Mouse (Mus musculus) left cerebral cortex, postnatal 25 days (tissue): ENCODE data around the gene Gm20696. TPM values are rescaled to one million over a fixed set of nuclear protein-coding genes. Genes with fewer than 3 reads are reported as not detected.

Experiments used
- DNase-seq, 2 experiments: peaks; one replicate each; pipeline ENCODE4 v3.0.0; 2022; ENCODE audit warnings: low spot score in 2 of 2, mixed read lengths in 1 of 2
- intact Hi-C: fragments of 180-260 bp; cut with DNase I; formaldehyde crosslinking; loops from one replicate; pipeline ENCODE4 v1.15.1; 2025
- total RNA-seq, 2 experiments: library from RNA; stranded (reverse); gene quantifications; 2 replicates each; pipeline ENCODE4 v1.2.3; 2021

Gm20696 gene
- total RNA-seq, 2 experiments from 2014 or later: 6.1 to 9.5 TPM

DNA sequence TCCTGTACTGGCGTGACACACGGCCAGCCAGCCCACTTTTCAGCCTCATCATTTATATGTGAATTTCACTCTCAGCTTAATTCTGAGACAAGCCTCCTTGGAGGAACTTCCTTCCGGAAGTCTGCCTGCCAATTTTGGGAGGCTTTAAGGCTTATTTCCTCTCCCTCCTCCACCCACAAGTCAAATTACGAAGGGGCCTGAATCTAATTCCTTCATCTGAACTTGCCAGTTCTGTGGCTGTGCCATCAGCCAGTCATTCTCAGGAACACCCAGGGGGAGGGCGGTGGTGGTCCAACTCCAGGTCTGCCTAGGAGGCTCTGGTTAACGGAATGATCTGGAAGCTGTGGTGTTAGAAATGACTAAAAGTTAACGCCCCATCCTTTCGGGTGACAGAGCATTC is 65.7 kb downstream of the Gm20696 start:
- peak in 1 of 2 experiments; percentile 71 for DNase-seq
- intact Hi-C loops: loop anchor here (2.0 to 10.0 kb wide), 5 partner anchors 78 to 1494 kb away; partner anchors contain the start of gene Foxp1

DNA sequence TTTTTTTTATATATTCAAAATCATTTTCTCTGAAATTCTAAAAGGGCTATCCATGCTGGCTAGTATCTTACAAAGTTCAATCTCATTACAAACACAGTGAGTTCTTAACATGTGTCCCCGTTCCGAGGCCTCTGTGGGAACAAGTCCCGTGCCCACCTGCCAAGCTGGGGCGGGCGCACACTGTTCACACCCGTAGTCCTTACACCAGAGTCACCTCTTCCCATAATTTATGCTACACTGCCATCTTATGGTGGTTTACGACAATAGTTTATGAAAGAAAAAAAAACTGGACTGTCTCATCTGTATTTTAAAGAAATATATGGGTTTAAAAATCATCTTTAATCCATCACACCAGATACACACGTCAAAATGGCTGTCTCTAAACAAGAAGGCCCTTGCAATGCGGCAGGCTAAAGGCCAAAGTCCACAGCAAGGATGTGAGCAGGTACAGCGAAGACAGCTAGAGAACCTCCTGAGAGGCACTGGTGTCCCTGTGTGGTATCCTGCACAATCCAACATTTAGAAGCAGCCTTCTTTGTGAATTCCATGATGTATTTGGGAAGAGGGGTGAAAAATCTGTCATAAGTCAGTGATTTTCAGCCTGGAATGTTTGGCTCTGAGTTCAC is 66.3 kb downstream of the Gm20696 start:
- intact Hi-C loops: loop anchor here (2.0 to 10.0 kb wide), 5 partner anchors 77 to 1493 kb away; partner anchors contain the start of gene Foxp1
- peak in 1 of 2 experiments; percentile 84 for DNase-seq

DNA sequence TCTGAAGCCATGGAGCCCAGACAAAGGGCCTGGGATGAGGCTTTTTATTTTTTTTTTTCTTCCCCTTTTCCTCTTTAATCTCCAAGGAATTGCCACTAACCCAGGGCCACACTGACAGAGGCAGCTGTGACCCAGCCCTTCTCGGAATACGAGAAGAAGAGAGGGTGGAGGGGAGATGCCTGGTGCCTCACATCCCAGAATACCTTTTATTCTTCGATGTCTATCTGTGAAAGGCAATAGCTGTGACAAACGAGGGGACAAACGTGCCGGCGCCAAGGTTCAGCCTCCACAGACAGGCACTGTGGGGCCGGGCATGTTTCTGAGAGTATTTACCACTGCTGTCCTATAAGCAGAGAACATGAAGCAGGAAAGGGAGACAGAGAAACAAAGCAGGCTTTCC is 66.9 kb downstream of the Gm20696 start:
- DNase-seq: no peak
- intact Hi-C loops: loop anchor here (2.0 to 10.0 kb wide), 7 partner anchors 77 to 1492 kb away; partner anchors contain the start of gene Foxp1

DNA sequence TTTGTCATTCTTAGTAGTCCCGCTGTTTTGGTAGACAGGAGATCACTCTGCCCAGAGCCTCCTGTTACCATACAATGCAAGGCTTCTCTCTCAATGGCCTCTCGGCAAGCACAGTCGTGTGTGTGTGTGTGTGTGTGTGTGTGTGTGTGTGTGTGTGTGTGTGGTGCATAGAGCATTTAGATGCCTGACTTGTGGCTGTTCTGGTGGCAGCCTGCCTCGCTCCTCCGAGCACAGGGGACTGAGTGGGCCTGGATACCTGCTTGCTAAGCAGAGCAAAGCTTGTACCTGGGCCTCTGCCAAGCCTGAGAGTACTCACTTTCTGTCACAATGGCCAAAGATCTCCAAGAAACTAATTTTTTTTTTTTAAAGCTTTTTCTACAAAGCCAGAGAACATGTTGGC is 67.4 kb downstream of the Gm20696 start:
- peak in 1 of 2 experiments; percentile 48 for DNase-seq
- intact Hi-C loops: loop anchor here (5.0 to 10.0 kb wide), 2 partner anchors 324 to 1072 kb away; no protein-coding TSS in a partner anchor

DNA sequence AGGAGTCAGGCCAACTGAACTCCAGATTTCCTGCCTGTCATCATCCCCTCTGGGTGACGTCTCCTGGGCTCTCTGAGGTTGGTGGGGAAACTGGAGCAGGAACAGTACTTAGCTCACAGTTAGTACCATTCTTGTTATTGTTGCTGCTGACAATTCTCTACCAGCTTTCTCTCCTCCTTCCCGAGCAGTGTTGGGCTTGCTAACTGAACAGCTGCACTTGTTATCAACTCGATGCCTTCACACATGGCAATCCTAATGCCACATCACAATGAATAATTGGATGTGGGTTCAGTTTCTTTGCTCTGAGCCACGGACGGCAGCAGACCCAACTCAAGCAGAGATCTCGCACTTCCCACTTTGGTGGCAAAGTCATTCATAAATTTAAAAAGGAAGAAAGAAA is 89.6 kb downstream of the Gm20696 start:
- DNase-seq: no peak
- intact Hi-C loops: no loop called here

DNA sequence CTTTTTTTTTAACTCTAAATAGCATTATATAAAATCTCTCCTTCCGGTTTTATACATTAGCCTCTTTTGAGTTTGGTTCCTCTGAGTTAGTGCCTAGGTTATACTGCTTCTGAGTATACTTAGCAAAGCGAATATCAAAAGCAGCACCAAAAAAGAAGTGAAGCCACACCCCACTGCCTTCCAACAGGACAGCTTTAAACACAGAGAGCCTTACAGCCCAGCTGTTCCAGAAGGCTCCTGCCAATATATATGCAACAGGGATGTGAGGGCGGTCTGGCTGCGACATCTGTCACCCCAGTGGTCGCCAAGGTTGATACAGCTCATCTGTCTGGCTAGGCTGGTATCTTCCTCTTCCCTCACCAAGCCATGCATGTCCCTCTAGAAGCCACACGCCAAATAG is 91.0 kb downstream of the Gm20696 start:
- intact Hi-C loops: no loop called here
- peak in 1 of 2 experiments; percentile 53 for DNase-seq

DNA sequence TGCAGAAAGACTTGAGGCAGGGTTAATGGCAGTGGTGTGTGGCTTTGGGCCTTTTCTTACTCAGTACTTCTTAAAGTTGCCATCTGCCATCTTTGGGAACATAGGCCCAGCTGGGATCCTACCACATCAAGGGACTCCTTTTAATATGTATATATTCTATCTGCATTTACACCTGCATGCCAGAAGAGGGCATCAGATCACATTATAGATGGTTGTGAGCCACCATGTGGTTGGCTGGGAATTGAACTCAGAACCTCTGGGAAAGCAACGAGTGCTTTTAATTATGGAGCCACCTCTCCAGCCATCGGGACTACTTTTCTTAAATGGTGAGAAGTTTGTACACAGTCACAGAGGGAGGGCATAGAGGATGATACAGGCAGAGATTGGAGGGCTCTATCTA is 93.3 kb downstream of the Gm20696 start:
- intact Hi-C loops: no loop called here

DNA sequence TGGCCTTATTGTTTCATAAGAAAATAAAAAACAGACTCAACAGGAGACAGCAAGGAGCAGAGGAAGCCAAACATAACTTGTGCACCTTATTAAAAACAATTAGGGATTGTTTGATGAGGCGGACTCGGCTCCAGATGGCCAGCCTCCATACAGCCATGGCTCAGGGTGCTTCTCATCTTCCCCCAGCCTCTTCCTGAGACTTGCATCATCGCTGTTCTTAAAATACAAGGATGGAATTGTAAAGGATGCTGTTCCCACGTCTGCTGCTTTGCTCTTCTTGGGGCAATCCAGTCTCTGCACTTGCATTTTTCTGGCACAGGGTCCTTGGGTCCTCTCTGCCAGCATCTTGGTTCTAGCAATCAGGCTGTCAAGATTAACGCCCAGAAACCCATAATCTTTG is 94.5 kb downstream of the Gm20696 start:
- intact Hi-C loops: no loop called here
- peak in 1 of 2 experiments; percentile 66 for DNase-seq

More for the DNA sequence above, 93.3 kb downstream of the Gm20696 start:
- no peak for DNase-seq

DNA sequence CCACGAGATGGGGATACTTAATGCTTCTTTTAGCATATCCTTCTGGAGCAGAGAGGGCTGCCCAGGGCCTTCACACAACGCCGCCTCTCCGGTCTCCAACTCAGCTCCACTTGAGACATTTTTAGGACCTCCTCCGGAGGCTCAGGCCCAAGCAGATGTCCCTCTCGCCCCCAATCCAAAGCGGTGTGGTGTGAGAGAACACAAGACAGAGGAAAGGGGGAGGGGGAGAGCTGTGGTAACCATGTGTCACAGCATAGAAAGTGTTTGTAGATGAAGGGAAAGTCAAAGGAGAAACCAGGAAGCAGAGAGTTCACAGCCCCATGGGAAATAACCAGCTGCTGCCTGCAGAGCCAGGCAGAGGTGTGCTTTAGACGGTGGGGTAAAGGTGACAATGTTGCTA is 99.7 kb downstream of the Gm20696 start:
- DNase-seq: peak; percentile 18 to 89
- intact Hi-C loops: no loop called here

DNA sequence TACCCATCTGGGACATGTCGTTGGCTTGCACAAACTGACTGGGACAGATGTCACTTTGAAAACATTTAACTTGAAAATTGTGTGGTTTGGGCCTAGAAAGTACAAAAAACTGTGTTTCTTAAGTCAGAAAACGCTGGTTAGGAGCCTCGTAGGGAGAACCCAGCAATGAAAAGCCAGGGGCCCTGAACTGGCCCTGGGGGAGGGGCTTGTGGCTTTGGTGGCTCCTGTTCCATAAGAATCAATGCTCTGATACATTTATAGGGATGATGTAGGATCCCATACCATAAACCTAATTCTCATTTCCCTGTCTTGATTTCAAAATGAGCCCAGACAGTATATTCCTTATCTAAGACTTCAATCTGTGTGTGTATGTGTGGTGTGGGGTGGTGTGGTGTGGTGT is 101.8 kb downstream of the Gm20696 start:
- no peak for DNase-seq
- intact Hi-C loops: no loop called here

DNA sequence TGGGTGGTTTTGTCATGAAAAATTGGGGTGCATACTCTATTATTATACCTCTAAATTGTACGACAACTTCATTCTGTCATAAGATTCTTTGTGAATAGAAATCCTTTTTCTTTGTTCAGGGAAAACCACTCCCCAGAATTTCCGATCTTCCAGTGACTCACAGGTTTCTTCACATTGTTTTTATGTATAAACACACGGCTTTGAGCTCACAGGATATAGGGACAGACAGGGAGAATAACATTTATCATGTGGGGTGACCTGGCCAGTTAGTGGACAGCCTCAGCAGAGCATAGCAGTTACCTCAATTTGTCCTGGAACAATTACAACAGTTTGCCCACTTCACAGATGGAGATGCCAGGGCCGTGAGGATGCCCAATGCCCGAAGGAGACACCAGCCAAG is 109.6 kb downstream of the Gm20696 start:
- intact Hi-C loops: no loop called here
- no peak for DNase-seq

DNA sequence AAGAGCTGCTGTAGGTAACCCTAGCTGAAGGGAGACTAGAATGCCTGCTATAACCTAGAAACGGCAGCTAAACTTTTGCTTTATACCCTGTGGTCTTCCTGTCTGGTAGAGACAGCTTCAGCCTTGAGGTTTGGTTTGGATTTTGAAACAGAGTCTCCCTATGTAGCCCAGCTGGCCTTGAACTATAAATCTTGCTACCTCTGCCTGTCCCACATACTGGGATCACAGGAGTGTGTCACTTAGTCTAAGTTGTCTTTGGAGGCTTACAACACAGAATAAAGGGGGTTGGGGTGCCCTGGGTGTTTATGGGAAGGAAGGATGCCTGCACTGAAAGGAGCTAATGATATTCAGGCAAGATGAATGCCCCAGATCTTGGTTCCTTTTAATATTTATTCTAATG is 113.8 kb downstream of the Gm20696 start:
- intact Hi-C loops: no loop called here
- DNase-seq: no peak

DNA sequence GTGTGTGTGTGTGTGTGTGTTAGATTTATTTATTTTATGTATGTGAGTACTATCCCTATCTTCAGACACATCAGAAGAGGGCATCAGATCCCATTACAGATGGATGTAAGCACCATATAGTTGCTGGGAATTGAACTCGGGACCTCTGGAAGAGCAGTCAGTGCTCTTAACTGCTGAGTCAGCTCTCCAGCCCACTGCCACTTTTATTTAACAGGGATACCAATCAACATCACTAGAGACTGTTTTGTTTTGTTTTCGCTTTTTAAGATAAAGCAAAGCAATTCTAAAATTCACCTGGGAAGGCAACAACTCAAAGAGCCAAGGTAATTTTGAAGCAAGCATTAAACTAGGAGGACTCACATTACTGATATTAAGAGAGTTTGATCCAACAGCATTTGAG is 120.2 kb downstream of the Gm20696 start:
- DNase-seq: no peak

DNA sequence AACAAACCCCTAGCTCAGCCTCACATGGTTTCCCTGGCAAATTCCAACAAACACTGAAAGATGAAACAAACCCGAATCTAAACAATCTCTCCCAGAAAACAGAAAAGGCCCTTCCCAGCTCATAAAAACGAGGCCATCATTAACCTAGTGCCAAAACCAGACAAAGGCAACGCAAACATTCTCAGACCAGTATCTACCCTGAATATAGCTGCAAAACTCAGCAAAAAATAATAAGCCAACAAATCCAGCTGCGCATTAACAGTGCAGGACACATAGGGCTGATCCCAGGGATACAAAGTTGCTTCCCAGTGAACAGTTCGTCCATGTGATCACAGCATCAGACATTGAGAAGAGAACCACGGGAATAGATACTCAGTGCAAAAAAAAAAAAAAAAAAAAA is 121.2 kb downstream of the Gm20696 start:
- no peak for DNase-seq
- intact Hi-C loops: no loop called here

More for the DNA sequence above, 120.2 kb downstream of the Gm20696 start:
- intact Hi-C loops: no loop called here

DNA sequence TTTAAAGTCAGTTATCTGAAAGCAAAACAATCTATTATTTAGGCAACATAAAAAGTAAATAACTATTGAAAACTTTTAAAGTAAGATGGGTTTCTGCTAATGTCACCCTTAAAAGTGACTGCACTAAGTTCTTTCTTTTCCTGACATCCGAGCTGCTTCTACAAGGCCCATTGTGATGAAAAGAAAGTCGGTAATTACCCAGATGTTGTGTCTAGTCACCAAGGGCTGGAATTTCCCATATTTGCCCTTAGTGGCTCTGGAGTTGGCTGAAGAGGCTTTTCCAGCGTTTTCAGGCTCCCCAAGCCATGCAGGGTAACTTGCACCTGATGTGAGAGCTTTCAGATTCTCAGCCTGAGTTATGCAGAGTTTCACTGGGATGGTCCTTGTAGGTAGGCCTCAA is 125.5 kb downstream of the Gm20696 start:
- intact Hi-C loops: no loop called here
- DNase-seq: no peak

DNA sequence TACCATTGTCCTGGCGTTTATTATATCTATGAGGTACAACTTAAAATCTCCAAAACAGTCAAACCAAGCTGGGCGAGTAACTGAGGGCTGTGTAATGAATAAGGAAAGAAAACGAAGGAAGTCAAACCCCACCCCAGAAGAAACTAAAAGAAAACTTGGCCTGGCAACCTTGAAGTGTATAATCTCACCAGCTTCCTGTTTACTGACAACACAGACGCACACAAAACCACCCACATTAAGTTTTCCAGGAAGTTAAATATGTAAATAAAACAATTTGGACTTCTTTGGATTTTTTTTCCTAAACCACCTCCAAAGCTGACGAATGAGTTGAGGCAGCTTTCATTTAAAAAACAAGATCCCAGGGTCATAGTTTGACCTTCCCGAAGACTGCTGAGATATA is 125.9 kb downstream of the Gm20696 start:
- intact Hi-C loops: no loop called here
- no peak for DNase-seq

DNA sequence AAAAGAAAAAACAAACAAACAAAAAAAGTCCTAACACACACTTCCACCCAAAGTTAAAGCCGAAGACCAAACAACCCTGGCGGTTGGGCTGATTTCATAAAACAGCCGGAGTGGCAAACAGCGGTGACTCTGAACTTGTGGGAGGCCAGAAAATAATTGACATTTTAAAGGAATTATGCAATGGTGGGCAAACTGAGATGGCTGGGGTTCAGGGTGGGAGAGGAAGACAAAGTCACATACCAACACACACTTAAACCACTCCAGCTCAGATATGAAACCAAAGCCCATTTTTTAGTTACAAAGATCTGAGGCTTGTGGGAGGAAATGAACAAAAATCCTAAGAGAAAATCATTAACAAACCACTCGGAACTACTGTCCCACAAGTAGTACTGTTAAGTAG is 126.5 kb downstream of the Gm20696 start:
- no peak for DNase-seq
- intact Hi-C loops: no loop called here

DNA sequence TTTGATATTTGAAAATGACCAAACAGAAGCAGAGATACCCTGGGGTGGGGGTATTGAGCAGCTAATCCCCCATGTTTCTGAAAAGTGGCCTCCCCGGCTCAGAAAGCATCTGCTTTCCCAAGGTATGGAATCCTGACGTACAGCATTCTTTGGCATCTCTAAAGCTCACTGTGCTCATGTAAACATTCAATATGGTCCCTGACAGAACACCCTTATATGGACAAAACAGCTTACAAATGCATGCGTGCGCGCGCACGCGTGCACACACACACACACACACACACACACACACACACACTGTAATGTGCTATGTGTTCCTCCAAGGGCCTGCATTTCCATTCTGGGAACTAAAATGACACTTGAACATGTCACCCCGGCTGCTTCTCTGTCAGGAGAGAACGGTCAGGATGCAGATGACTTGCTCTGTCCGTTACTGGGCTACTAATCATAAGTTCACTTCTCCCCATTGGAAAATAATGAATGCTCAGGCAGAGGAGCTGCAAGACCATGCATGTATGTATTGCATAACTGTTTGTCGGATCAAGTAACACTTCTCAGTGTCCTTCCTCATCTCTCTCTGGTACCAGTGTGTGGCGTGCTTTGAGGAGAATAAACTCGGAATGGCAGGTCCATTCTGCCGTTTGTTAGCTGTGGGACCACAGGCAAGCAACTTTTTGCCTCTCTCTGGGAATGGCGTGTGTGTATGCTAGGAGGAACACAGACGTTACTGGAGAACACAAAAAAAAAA is 128.2 kb downstream of the Gm20696 start:
- intact Hi-C loops: no loop called here
- no peak for DNase-seq

DNA sequence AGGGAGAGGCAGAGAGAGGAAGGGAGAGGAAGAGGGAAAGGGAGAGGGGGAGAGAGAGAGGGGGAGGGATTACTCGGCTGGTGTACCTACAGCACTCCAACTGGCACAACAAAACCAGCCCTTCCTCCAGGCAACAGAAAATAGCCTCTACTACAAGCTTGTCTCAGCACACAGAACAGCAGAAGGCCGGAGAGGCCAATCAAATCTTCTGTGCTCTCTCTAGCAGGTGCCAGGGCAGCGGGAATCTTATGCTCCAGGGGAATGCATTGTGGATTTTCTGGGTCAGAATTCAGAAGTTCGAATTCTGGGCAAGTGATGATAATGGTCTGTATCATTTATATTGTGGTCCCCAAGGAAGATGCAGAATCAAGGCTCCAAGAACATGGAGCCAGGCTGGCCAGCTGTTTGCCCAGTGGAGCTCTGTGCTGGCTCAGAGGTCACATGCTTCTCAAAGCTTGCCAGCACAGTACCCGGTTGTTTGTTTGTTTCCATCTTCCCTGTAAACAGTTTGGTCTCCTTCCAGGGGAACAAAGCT is 132.3 kb downstream of the Gm20696 start:
- no peak for DNase-seq

DNA sequence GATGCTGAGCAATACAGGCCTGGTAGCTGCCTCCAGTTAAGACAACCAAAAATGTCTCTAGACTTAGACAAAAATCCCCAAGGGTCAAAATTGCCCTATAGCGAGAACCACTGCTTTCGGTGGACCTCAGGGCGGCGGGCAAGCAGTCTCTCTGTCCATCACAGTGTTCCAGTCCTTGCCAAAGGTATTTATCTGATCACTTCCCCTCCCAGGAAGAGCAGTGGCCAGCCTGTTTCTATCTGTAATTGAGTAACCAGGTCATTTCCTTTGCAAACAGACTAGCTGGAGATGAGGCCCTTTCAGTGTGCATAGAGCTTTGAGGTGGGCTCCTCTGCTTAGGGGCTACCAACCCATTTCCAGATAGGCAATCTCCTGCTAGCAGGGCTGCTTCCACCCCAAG is 134.1 kb downstream of the Gm20696 start:
- intact Hi-C loops: no loop called here
- DNase-seq: no peak

More for the DNA sequence above, 132.3 kb downstream of the Gm20696 start:
- intact Hi-C loops: no loop called here

DNA sequence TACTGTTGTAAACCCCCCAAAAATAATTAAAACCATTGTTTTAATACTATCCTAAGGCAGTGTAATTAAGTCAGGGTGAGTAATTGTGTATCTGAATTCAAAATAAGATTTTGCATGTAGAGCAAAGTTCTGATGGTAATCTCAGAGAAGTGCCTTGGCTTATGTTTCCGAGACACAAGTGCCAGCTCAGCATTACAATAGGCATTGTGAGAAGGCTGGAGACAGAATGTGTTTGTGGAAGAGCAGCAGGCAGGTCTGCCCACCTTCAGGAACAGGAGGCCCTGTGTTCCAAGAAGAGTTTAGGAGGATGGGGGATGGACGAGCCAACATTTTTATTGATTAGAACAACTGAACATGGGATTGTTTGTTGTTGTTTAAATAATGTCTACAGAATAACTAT is 137.6 kb downstream of the Gm20696 start:
- intact Hi-C loops: no loop called here

More for the DNA sequence above, 137.6 kb downstream of the Gm20696 start:
- DNase-seq: no peak
